Mouse (Mus musculus) kidney, postnatal 4 days (tissue): Measurements from ENCODE around the gene Wdr83.

Experiments used
- DNase-seq, 2 experiments: peaks; one replicate each; pipeline ENCODE4 v3.0.0; 2021; ENCODE audit warnings: mixed read lengths in 2 of 2

Wdr83 gene

GRCm38 (mm10) chr8:85034764-85035163, 46.3 kb downstream of the Wdr83 start:
- DNase-seq: peak; percentile 84 to 90

GRCm38 (mm10) chr8:85033867-85034266, 47.2 kb downstream of the Wdr83 start:
- DNase-seq: peak in 1 of 2 experiments; percentile 14

GRCm38 (mm10) chr8:85032622-85033311, 48.3 kb downstream of the Wdr83 start:
- DNase-seq: peak in 1 of 2 experiments; percentile 21

- no peak for DNase-seq
Observed at GRCm38 (mm10) chr8:85029271-85029670, 51.8 kb downstream of the Wdr83 start.

- no peak for DNase-seq
Observed at GRCm38 (mm10) chr8:85027922-85028321, 53.2 kb downstream of the Wdr83 start.

GRCm38 (mm10) chr8:85027516-85027855, 53.6 kb downstream of the Wdr83 start:
- DNase-seq: no peak

GRCm38 (mm10) chr8:85026670-85027515, 54.2 kb downstream of the Wdr83 start, which contains the start of gene Trir:
TSS of gene Trir (plus strand) at chr8:85026823.
- peak; percentile 97 to 98 for DNase-seq

GRCm38 (mm10) chr8:85025098-85025932, 55.8 kb downstream of the Wdr83 start, which contains the start of gene Asna1:
TSS of gene Asna1 (minus strand) at chr8:85025281.
- peak; percentile 88 to 92 for DNase-seq
